Mouse (Mus musculus) lung, postnatal 0 days (tissue): Measurements from ENCODE around the gene Map2k4. TPM values are rescaled to one million over a fixed set of nuclear protein-coding genes. Genes with fewer than 3 reads are reported as not detected.

Experiments used
- ATAC-seq: fragments of 200-750 bp; cut with Nextera tagmentation; 2 replicates; pipeline ENCODE4 v1.8.0; 2017; ENCODE audit warnings: moderate library complexity
- DNase-seq: peaks from one replicate; pipeline ENCODE4 v3.0.0-alpha.2; 2016; ENCODE audit warnings: low spot score
- H3K27ac ChIP-seq: fragments of 300-500 bp; sonication (generic); 2 replicates; pipeline ENCODE4 v1.5.1; 2014; ENCODE audit warnings: antibody characterized with exemption, mild to moderate bottlenecking, low read length, mixed read lengths
- H3K27me3 ChIP-seq: fragments of 300-500 bp; sonication (generic); replicated peaks from 2 replicates; pipeline ENCODE4 v1.6.1; 2014; ENCODE audit warnings: low read length, mixed read lengths; ENCODE audit not compliant: insufficient read depth
- H3K36me3 ChIP-seq: fragments of 300-500 bp; sonication (generic); 2 replicates; pipeline ENCODE4 v1.6.1; 2014; ENCODE audit warnings: low read length, mixed read lengths; ENCODE audit not compliant: insufficient read depth
- H3K4me1 ChIP-seq: fragments of 300-500 bp; sonication (generic); 2 replicates; pipeline ENCODE4 v1.6.1; 2014; ENCODE audit warnings: antibody characterized with exemption, low read depth, low read length, mixed read lengths; ENCODE audit not compliant: insufficient read depth
- H3K4me2 ChIP-seq: fragments of 300-500 bp; sonication (generic); replicated peaks from 2 replicates; pipeline ENCODE4 v1.6.1; 2014; ENCODE audit warnings: low read depth, mild to moderate bottlenecking, low read length, moderate library complexity, mixed read lengths
- H3K4me3 ChIP-seq: fragments of 300-500 bp; sonication (generic); 2 replicates; pipeline ENCODE4 v1.5.1; 2014; ENCODE audit warnings: low read depth, low read length
- H3K9ac ChIP-seq: fragments of 300-500 bp; sonication (generic); replicated peaks from 2 replicates; pipeline ENCODE4 v1.6.1; 2014; ENCODE audit warnings: low read depth, mild to moderate bottlenecking
- H3K9me3 ChIP-seq: fragments of 300-500 bp; sonication (generic); 2 replicates; pipeline ENCODE4 v1.6.1; 2016; ENCODE audit warnings: low read length, mixed read lengths
- CTCF ChIP-seq: IDR thresholded peaks from 2 replicates; pipeline ENCODE4 v1.5.1; 2016; ENCODE audit warnings: antibody characterized with exemption, mild to moderate bottlenecking
- EP300 ChIP-seq: IDR thresholded peaks from 2 replicates; pipeline ENCODE4 v1.6.1; 2016; ENCODE audit warnings: antibody characterized with exemption, mild to moderate bottlenecking, control low read depth
- WGBS: fragments of 180-500 bp; shearing (Covaris S2); extraction: QIAGEN DNeasy Blood & Tissue Kit; methylation state at CpG from one replicate; pipeline ENCODE4 v1.1.7; 2014; 5-methylcytosine and 5-hydroxymethylcytosine counted together
- polyA plus RNA-seq: library from polyadenylated mRNA; unstranded; fragments of >200 nt; fragmentation: Nextera tagmentation; extraction: Ambion mirVana; gene quantifications from 2 replicates; pipeline ENCODE4 v1.2.1, GENCODE M21; 2015

Map2k4 gene
- polyA plus RNA-seq, 1 experiment from 2014 or later, result 42.2 TPM

- no peak overlapping the region for H3K27ac ChIP-seq
- DNase-seq, result no peak
- H3K4me3 ChIP-seq, result no peak overlapping the region
- H3K4me2 ChIP-seq, result no peak overlapping the region
- H3K9me3 ChIP-seq, result no peaks in the 10 kb centered on the region
- no peak overlapping the region for H3K9ac ChIP-seq
- WGBS, result 41% methylated on average over 5 of the region's 5 CpGs
- H3K4me1 ChIP-seq, result no peaks in the 10 kb centered on the region; the same call in none of the 2 replicates
- no peak for ATAC-seq
- peaks cover 21% of the 10 kb centered on the region for H3K36me3 ChIP-seq
- H3K27me3 ChIP-seq, result no peaks in the 10 kb centered on the region
- TF ChIP-seq CTCF (no peak), EP300 (no peak)
Measured at GRCm38 (mm10) chr11:65812088-65812487, 24.0 kb upstream of the Map2k4 start.

- Histone ChIP-seq H3K4me3 (peak overlapping the region; percentile 88), H3K27ac (peak overlapping the region; percentile 86), H3K9ac (peak overlapping the region; percentile 85), H3K9me3 (no peaks in the 10 kb centered on the region), H3K4me2 (peak overlapping the region; percentile 86), H3K36me3 (no peaks in the 10 kb centered on the region), H3K4me1 (no peaks in the 10 kb centered on the region; the same call in none of the 2 replicates), H3K27me3 (no peaks in the 10 kb centered on the region)
- WGBS, result 36% methylated on average over 7 of the region's 7 CpGs
- ATAC-seq, result no peak
- TF ChIP-seq CTCF (0 out of 2 replicates have a peak, but pooled peaks have one; percentile 3), EP300 (no peak)
- no peak for DNase-seq
Measured at GRCm38 (mm10) chr11:65807601-65808000, 19.5 kb upstream of the Map2k4 start.

GRCm38 (mm10) chr11:65806909-65807504 lies 18.9 kb upstream of the Map2k4 start, which contains the start of gene Zkscan6:
Zkscan6 (plus strand) TSS chr11:65807175.
- Histone ChIP-seq H3K27ac (peak within 1 kb of the TSS; percentile 86), H3K4me1 (no peaks in the 10 kb centered on the region; the same call in 1 of the 2 replicates), H3K9me3 (no peaks in the 10 kb centered on the region), H3K27me3 (no peaks in the 10 kb centered on the region), H3K4me2 (peak within 1 kb of the TSS; percentile 86), H3K4me3 (peak within 1 kb of the TSS; percentile 88), H3K36me3 (no peaks in the 10 kb centered on the region), H3K9ac (peak within 1 kb of the TSS; percentile 85)
- TF ChIP-seq EP300, result no peak
- TF ChIP-seq CTCF, result no peak
- DNase-seq, result peak; percentile 97
- ATAC-seq, result peak; percentile 99
- WGBS, result under 1% methylated on average over 57 of the region's 58 CpGs

GRCm38 (mm10) chr11:65806321-65806904 lies 18.3 kb upstream of the Map2k4 start:
- WGBS, result under 1% methylated on average over 20 of the region's 20 CpGs
- no peaks in the 10 kb centered on the region; the same call in 1 of the 2 replicates for H3K4me1 ChIP-seq
- peak overlapping the region; percentile 88 for H3K4me3 ChIP-seq
- no peaks in the 10 kb centered on the region for H3K9me3 ChIP-seq
- ATAC-seq (peak; percentile 71), DNase-seq (peak; percentile 94)
- H3K36me3 ChIP-seq, result no peaks in the 10 kb centered on the region
- H3K27me3 ChIP-seq, result no peaks in the 10 kb centered on the region
- H3K27ac ChIP-seq, result peak overlapping the region; percentile 86
- TF ChIP-seq CTCF, result no peak
- peak; percentile 76 for TF ChIP-seq EP300
- peak overlapping the region; percentile 85 for H3K9ac ChIP-seq
- peak overlapping the region; percentile 86 for H3K4me2 ChIP-seq

GRCm38 (mm10) chr11:65801899-65802298 lies 13.8 kb upstream of the Map2k4 start:
- no peak for ATAC-seq
- Histone ChIP-seq H3K27me3 (no peaks in the 10 kb centered on the region), H3K4me3 (no peak overlapping the region), H3K36me3 (no peaks in the 10 kb centered on the region), H3K27ac (no peak overlapping the region), H3K9me3 (no peaks in the 10 kb centered on the region), H3K4me2 (no peak overlapping the region), H3K9ac (no peak overlapping the region), H3K4me1 (no peaks in the 10 kb centered on the region)
- WGBS, result 48% methylated on average over 3 of the region's 3 CpGs
- no peak for DNase-seq
- no peak for TF ChIP-seq CTCF
- TF ChIP-seq EP300, result no peak

- Histone ChIP-seq H3K4me2 (no peak overlapping the region), H3K36me3 (no peaks in the 10 kb centered on the region), H3K4me1 (no peaks in the 10 kb centered on the region), H3K27me3 (no peaks in the 10 kb centered on the region), H3K9me3 (no peaks in the 10 kb centered on the region), H3K4me3 (no peak overlapping the region), H3K9ac (no peak overlapping the region), H3K27ac (no peak overlapping the region)
- 70% methylated on average over 1 of the region's 1 CpGs for WGBS
- ATAC-seq, result no peak
- no peak for TF ChIP-seq EP300
- TF ChIP-seq CTCF, result no peak
- DNase-seq, result no peak
Measured at GRCm38 (mm10) chr11:65795896-65796295, 7.8 kb upstream of the Map2k4 start.
